Mouse (Mus musculus): ENCODE results near the gene Grb14. TPM values are rescaled to one million over a fixed set of nuclear protein-coding genes. Genes with fewer than 3 reads are reported as not detected.
A peak's percentile ranks its signal among the peaks of the same experiment; 100 is the strongest.

The Grb14 gene
- polyA plus RNA-seq, 1 experiment from 2014 or later, result 27.9 TPM

GRCm38 (mm10) chr2:64995048-64995447 is 29.7 kb downstream of the Grb14 start:
- H3K4me3 ChIP-seq (ENCODE audit: low read length), result no peak overlapping the region
- WGBS, result 88% methylated on average over 2 of the region's 2 CpGs
- no peaks in the 10 kb centered on the region for H3K4me1 ChIP-seq (ENCODE audit: control insufficient read depth, insufficient read depth, low read depth, low read length)
- no peak for ATAC-seq
- no peaks in the 10 kb centered on the region for H3K36me3 ChIP-seq (ENCODE audit: control insufficient read depth, insufficient read depth, low read length)
- no peaks in the 10 kb centered on the region for H3K9me3 ChIP-seq (ENCODE audit: control insufficient read depth, low read length)
- H3K27me3 ChIP-seq (replicated peaks; ENCODE audit: control insufficient read depth, insufficient read depth, low read length), result no peaks in the 10 kb centered on the region
- H3K27ac ChIP-seq (ENCODE audit: low read depth, low read length), result no peak overlapping the region
- H3K9ac ChIP-seq (ENCODE audit: low read depth, low read length), result no peak overlapping the region
- H3K4me2 ChIP-seq (ENCODE audit: low read length), result no peak overlapping the region

- no peak for ATAC-seq
- 94% methylated on average over 2 of the region's 2 CpGs for WGBS
Measured at GRCm38 (mm10) chr2:64989426-64990187, 35.2 kb downstream of the Grb14 start.

GRCm38 (mm10) chr2:64987782-64988181 is 37.0 kb downstream of the Grb14 start:
- H3K9me3 ChIP-seq (ENCODE audit: control insufficient read depth, low read length), result peaks cover 2% of the 10 kb centered on the region; the same call in 1 of the 2 replicates
- no peak for ATAC-seq
- no peak overlapping the region for H3K4me3 ChIP-seq (ENCODE audit: low read length)
- H3K9ac ChIP-seq (ENCODE audit: low read depth, low read length), result no peak overlapping the region
- H3K36me3 ChIP-seq (ENCODE audit: control insufficient read depth, insufficient read depth, low read length), result no peaks in the 10 kb centered on the region
- no peaks in the 10 kb centered on the region for H3K27me3 ChIP-seq (replicated peaks; ENCODE audit: control insufficient read depth, insufficient read depth, low read length)
- no peak overlapping the region for H3K27ac ChIP-seq (ENCODE audit: low read depth, low read length)
- WGBS, result 82% methylated on average over 3 of the region's 3 CpGs
- H3K4me1 ChIP-seq (ENCODE audit: control insufficient read depth, insufficient read depth, low read depth, low read length), result no peaks in the 10 kb centered on the region
- H3K4me2 ChIP-seq (ENCODE audit: low read length), result no peak overlapping the region

More at GRCm38 (mm10) chr2:64989426-64990187, 35.2 kb downstream of the Grb14 start:
- Histone ChIP-seq H3K9ac (ENCODE audit: low read depth, low read length) (no peak overlapping the region), H3K4me2 (ENCODE audit: low read length) (no peak overlapping the region), H3K4me3 (ENCODE audit: low read length) (no peak overlapping the region), H3K27me3 (replicated peaks; ENCODE audit: control insufficient read depth, insufficient read depth, low read length) (no peaks in the 10 kb centered on the region), H3K27ac (ENCODE audit: low read depth, low read length) (no peak overlapping the region), H3K36me3 (ENCODE audit: control insufficient read depth, insufficient read depth, low read length) (no peaks in the 10 kb centered on the region), H3K9me3 (ENCODE audit: control insufficient read depth, low read length) (no peaks in the 10 kb centered on the region), H3K4me1 (ENCODE audit: control insufficient read depth, insufficient read depth, low read depth, low read length) (no peaks in the 10 kb centered on the region)

- H3K27me3 ChIP-seq (replicated peaks; ENCODE audit: control insufficient read depth, insufficient read depth, low read length), result no peaks in the 10 kb centered on the region
- H3K36me3 ChIP-seq (ENCODE audit: control insufficient read depth, insufficient read depth, low read length), result no peaks in the 10 kb centered on the region
- no peaks in the 10 kb centered on the region for H3K9me3 ChIP-seq (ENCODE audit: control insufficient read depth, low read length)
- H3K4me2 ChIP-seq (ENCODE audit: low read length), result no peak overlapping the region
- H3K4me3 ChIP-seq (ENCODE audit: low read length), result no peak overlapping the region
- no peaks in the 10 kb centered on the region for H3K4me1 ChIP-seq (ENCODE audit: control insufficient read depth, insufficient read depth, low read depth, low read length)
- no peak overlapping the region for H3K27ac ChIP-seq (ENCODE audit: low read depth, low read length)
- WGBS, result 70% methylated on average over 5 of the region's 5 CpGs
- no peak for ATAC-seq
- no peak overlapping the region for H3K9ac ChIP-seq (ENCODE audit: low read depth, low read length)
Measured at GRCm38 (mm10) chr2:64975546-64975945, 49.2 kb downstream of the Grb14 start.

- Histone ChIP-seq H3K4me1 (ENCODE audit: control insufficient read depth, insufficient read depth, low read depth, low read length) (no peaks in the 10 kb centered on the region), H3K27me3 (replicated peaks; ENCODE audit: control insufficient read depth, insufficient read depth, low read length) (no peaks in the 10 kb centered on the region), H3K27ac (ENCODE audit: low read depth, low read length) (no peak overlapping the region), H3K9me3 (ENCODE audit: control insufficient read depth, low read length) (no peaks in the 10 kb centered on the region), H3K4me2 (ENCODE audit: low read length) (no peak overlapping the region), H3K9ac (ENCODE audit: low read depth, low read length) (no peak overlapping the region), H3K4me3 (ENCODE audit: low read length) (no peak overlapping the region), H3K36me3 (ENCODE audit: control insufficient read depth, insufficient read depth, low read length) (no peaks in the 10 kb centered on the region)
- ATAC-seq, result no peak
- WGBS, result 92% methylated on average over 2 of the region's 2 CpGs
Measured at GRCm38 (mm10) chr2:64974549-64974948, 50.2 kb downstream of the Grb14 start.

GRCm38 (mm10) chr2:64973819-64974441 is 50.9 kb downstream of the Grb14 start:
- no peak overlapping the region for H3K9ac ChIP-seq (ENCODE audit: low read depth, low read length)
- 84% methylated on average over 10 of the region's 10 CpGs for WGBS
- H3K4me3 ChIP-seq (ENCODE audit: low read length), result no peak overlapping the region
- no peaks in the 10 kb centered on the region for H3K9me3 ChIP-seq (ENCODE audit: control insufficient read depth, low read length)
- ATAC-seq, result no peak
- no peak overlapping the region for H3K27ac ChIP-seq (ENCODE audit: low read depth, low read length)
- H3K4me2 ChIP-seq (ENCODE audit: low read length), result no peak overlapping the region
- H3K36me3 ChIP-seq (ENCODE audit: control insufficient read depth, insufficient read depth, low read length), result no peaks in the 10 kb centered on the region
- no peaks in the 10 kb centered on the region for H3K27me3 ChIP-seq (replicated peaks; ENCODE audit: control insufficient read depth, insufficient read depth, low read length)
- no peaks in the 10 kb centered on the region for H3K4me1 ChIP-seq (ENCODE audit: control insufficient read depth, insufficient read depth, low read depth, low read length)

- no peak overlapping the region for H3K4me2 ChIP-seq (ENCODE audit: low read length)
- H3K9ac ChIP-seq (ENCODE audit: low read depth, low read length), result no peak overlapping the region
- H3K4me1 ChIP-seq (ENCODE audit: control insufficient read depth, insufficient read depth, low read depth, low read length), result no peaks in the 10 kb centered on the region
- no peaks in the 10 kb centered on the region for H3K27me3 ChIP-seq (replicated peaks; ENCODE audit: control insufficient read depth, insufficient read depth, low read length)
- no peaks in the 10 kb centered on the region for H3K9me3 ChIP-seq (ENCODE audit: control insufficient read depth, low read length)
- 63% methylated on average over 1 of the region's 1 CpGs for WGBS
- H3K36me3 ChIP-seq (ENCODE audit: control insufficient read depth, insufficient read depth, low read length), result no peaks in the 10 kb centered on the region
- H3K27ac ChIP-seq (ENCODE audit: low read depth, low read length), result no peak overlapping the region
- no peak for ATAC-seq
- H3K4me3 ChIP-seq (ENCODE audit: low read length), result no peak overlapping the region
Measured at GRCm38 (mm10) chr2:64973125-64973524, 51.7 kb downstream of the Grb14 start.

- Histone ChIP-seq H3K9ac (ENCODE audit: low read depth, low read length) (no peak overlapping the region; the same call in 1 of the 2 replicates), H3K36me3 (ENCODE audit: control insufficient read depth, insufficient read depth, low read length) (no peaks in the 10 kb centered on the region), H3K27ac (ENCODE audit: low read depth, low read length) (no peak overlapping the region), H3K9me3 (ENCODE audit: control insufficient read depth, low read length) (no peaks in the 10 kb centered on the region), H3K4me3 (ENCODE audit: low read length) (no peak overlapping the region), H3K4me1 (ENCODE audit: control insufficient read depth, insufficient read depth, low read depth, low read length) (0 out of 2 replicates have a peak, but pooled peaks cover 2% of the 10 kb centered on the region), H3K4me2 (ENCODE audit: low read length) (no peak overlapping the region), H3K27me3 (replicated peaks; ENCODE audit: control insufficient read depth, insufficient read depth, low read length) (no peaks in the 10 kb centered on the region)
- 62% methylated on average over 5 of the region's 5 CpGs for WGBS
- no peak for ATAC-seq
Measured at GRCm38 (mm10) chr2:64971828-64972227, 53.0 kb downstream of the Grb14 start.

GRCm38 (mm10) chr2:64970992-64971391 is 53.8 kb downstream of the Grb14 start:
- no peaks in the 10 kb centered on the region for H3K36me3 ChIP-seq (ENCODE audit: control insufficient read depth, insufficient read depth, low read length)
- H3K4me2 ChIP-seq (ENCODE audit: low read length), result no peak overlapping the region
- H3K4me3 ChIP-seq (ENCODE audit: low read length), result no peak overlapping the region
- 0 out of 2 replicates have a peak, but pooled peaks cover 2% of the 10 kb centered on the region for H3K4me1 ChIP-seq (ENCODE audit: control insufficient read depth, insufficient read depth, low read depth, low read length)
- ATAC-seq, result 0 out of 2 replicates have a peak, but pooled peaks have one; percentile 32
- no peaks in the 10 kb centered on the region for H3K9me3 ChIP-seq (ENCODE audit: control insufficient read depth, low read length)
- no peaks in the 10 kb centered on the region for H3K27me3 ChIP-seq (replicated peaks; ENCODE audit: control insufficient read depth, insufficient read depth, low read length)
- 52% methylated on average over 8 of the region's 8 CpGs for WGBS
- no peak overlapping the region for H3K9ac ChIP-seq (ENCODE audit: low read depth, low read length)
- H3K27ac ChIP-seq (ENCODE audit: low read depth, low read length), result no peak overlapping the region
